Mouse (Mus musculus): ENCODE measurements around the gene Fam210b. TPM values are rescaled to one million over a fixed set of nuclear protein-coding genes. Genes with fewer than 3 reads are reported as not detected.

Fam210b gene
- total RNA-seq (2023) = 10 to 100 TPM; 11.6 to 13.0 TPM

GRCm38 (mm10) chr2:172345258-172345738, at the start of gene Fam210b:
Gene Fam210b, plus strand, starts transcription at chr2:172345565.

GRCm38 (mm10) chr2:172370411-172371223, 25.3 kb downstream of the Fam210b start, which contains the start of the genes Aurka and Cstf1:
Gene Aurka, minus strand, starts transcription at chr2:172370535.
Gene Cstf1, plus strand, starts transcription at chr2:172370681.

GRCm38 (mm10) chr2:172393391-172394051, 48.2 kb downstream of the Fam210b start, which contains the start of gene Cass4:
Gene Cass4, plus strand, starts transcription at chr2:172393794.

Other genes starting within 250 kb of the Fam210b start
- not detected for gene Mc3r, start 97.1 kb upstream of the Fam210b start, total RNA-seq (2023)
- 10 to 100 TPM; 12.2 to 12.9 TPM for gene Aurka, start 25.0 kb downstream of the Fam210b start, total RNA-seq (2023)
- 10 to 100 TPM; 38.6 to 39.4 TPM for gene Cstf1, start 25.1 kb downstream of the Fam210b start, total RNA-seq (2023)
- gene Cass4, start 48.2 kb downstream of the Fam210b start, total RNA-seq (2023) = 1 to 10 TPM in 1 of 2 experiments, under 1 TPM in 1; 0.83 to 1.2 TPM
- 10 to 100 TPM; 74.2 to 76.4 TPM for gene Rtf2, start 95.0 kb downstream of the Fam210b start, total RNA-seq (2023)
- not detected for gene Gcnt7, start 113.0 kb downstream of the Fam210b start, total RNA-seq (2023)
- 1 to 10 TPM; 7.7 to 8.6 TPM for gene Fam209, start 127.0 kb downstream of the Fam210b start, total RNA-seq (2023)
- gene Tfap2c, start 204.0 kb downstream of the Fam210b start, total RNA-seq (2023) = not detected

All from T-cell, adult 66 days (primary cell).